9 mouse cellular contexts compared by ENCODE assay signal in genomic region chr12:104952458-104952857, GRCm38 (mm10). TPM values are rescaled to one million over a fixed set of nuclear protein-coding genes. Genes with fewer than 3 reads are reported as not detected.
A peak's percentile ranks its signal among the peaks of the same experiment; 100 is the strongest.
DNase-seq lines count a peak whose midpoint lies in the region; ATAC-seq and TF ChIP-seq lines count a peak whose summit lies in the region.
"Had no signal": no experiment of that assay in that cellular context is flagged by ENCODE, and none has a peak within 500 bp of the region (broad histone marks: within the 10 kb centered on the region; RNA-seq: fewer than 3 reads in every experiment).

No protein-coding gene starts in this region.

- DNase-seq in B cell, adult 2 months = peak; percentile 89
- peak; percentile 89 for DNase-seq in adrenal gland, postnatal 14 days
- DNase-seq in embryonic facial prominence, embryonic 11.5 days (ENCODE audit: low spot score) = peak; percentile 84
- peak; percentile 82 for DNase-seq in kidney, postnatal 0 days (ENCODE audit: low spot score)
- peak; percentile 63 for DNase-seq in liver, embryonic 13.5 days
- peak; percentile 75 for DNase-seq in neural tube, embryonic 11.5 days (ENCODE audit: low spot score)

- TF ChIP-seq CTCF in kidney, postnatal 0 days (IDR thresholded peaks at IDR 0.05; ENCODE audit: low read depth) = peak; percentile 95
- peak; percentile 97 for TF ChIP-seq CTCF in testis, adult 2 months (IDR thresholded peaks at IDR 0.05; ENCODE audit: control insufficient read depth, insufficient read depth, insufficient replicate concordance, low read depth, low read length)

- ATAC-seq in embryonic facial prominence, embryonic 11.5 days (replicated peaks; ENCODE audit: insufficient number of reproducible peaks, low FRiP score, low TSS enrichment, low read depth) = peak; percentile 25; the same call in 1 of the 2 replicates
- 0 out of 2 replicates have a peak, but pooled peaks have one; percentile 43 for ATAC-seq in heart, embryonic 15.5 days (replicated peaks; ENCODE audit: insufficient number of reproducible peaks, insufficient read depth, low FRiP score, low read depth)
- ATAC-seq in kidney, postnatal 0 days (replicated peaks; ENCODE audit: low FRiP score, low read depth) = peak; percentile 65; the same call in 1 of the 2 replicates
- ATAC-seq in liver, embryonic 13.5 days (ENCODE audit: low read depth) = peak; percentile 73
- 0 out of 2 replicates have a peak, but pooled peaks have one; percentile 38 for ATAC-seq in neural tube, embryonic 11.5 days (ENCODE audit: insufficient read depth, low FRiP score, low TSS enrichment)

- no peak for TF ChIP-seq POLR2A in testis, adult 2 months (IDR thresholded peaks at IDR 0.05; ENCODE audit: control insufficient read depth, low read depth, low read length)

- H3K27ac ChIP-seq in embryonic facial prominence, embryonic 11.5 days (replicated peaks; ENCODE audit: low read depth, low read length) = no peak overlapping the region
- H3K27ac ChIP-seq in heart, embryonic 15.5 days = no peak overlapping the region
- no peak overlapping the region for H3K27ac ChIP-seq in kidney, postnatal 0 days
- H3K27ac ChIP-seq in liver, embryonic 13.5 days = no peak overlapping the region
- no peak overlapping the region for H3K27ac ChIP-seq in neural tube, embryonic 11.5 days (ENCODE audit: low read depth, low read length)
- no peak overlapping the region for H3K27ac ChIP-seq in testis, adult 2 months (ENCODE audit: control insufficient read depth, insufficient read depth, low read depth, low read length)
- H3K27ac ChIP-seq: embryonic facial prominence, embryonic 13.5 days had no signal

- H3K4me2 ChIP-seq in embryonic facial prominence, embryonic 11.5 days (ENCODE audit: low read depth, low read length) = no peak overlapping the region
- no peak overlapping the region for H3K4me2 ChIP-seq in heart, embryonic 15.5 days
- H3K4me2 ChIP-seq in kidney, postnatal 0 days (ENCODE audit: low read length) = no peak overlapping the region
- H3K4me2 ChIP-seq in liver, embryonic 13.5 days = no peak overlapping the region
- no peak overlapping the region for H3K4me2 ChIP-seq in neural tube, embryonic 11.5 days (ENCODE audit: low read depth)
- H3K4me2 ChIP-seq: embryonic facial prominence, embryonic 13.5 days had no signal

- WGBS in embryonic facial prominence, embryonic 11.5 days = 19% methylated on average over 5 of the region's 5 CpGs
- WGBS in heart, embryonic 15.5 days = 15% methylated on average over 5 of the region's 5 CpGs
- WGBS in kidney, postnatal 0 days = 25% methylated on average over 5 of the region's 5 CpGs
- WGBS in liver, embryonic 13.5 days (ENCODE audit: insufficient replicate concordance) = 18% methylated on average over 5 of the region's 5 CpGs
- 17% methylated on average over 5 of the region's 5 CpGs for WGBS in neural tube, embryonic 11.5 days

- H3K9ac ChIP-seq in embryonic facial prominence, embryonic 11.5 days (replicated peaks; ENCODE audit: low read length) = no peak overlapping the region
- no peak overlapping the region for H3K9ac ChIP-seq in heart, embryonic 15.5 days
- no peak overlapping the region for H3K9ac ChIP-seq in kidney, postnatal 0 days (ENCODE audit: low read depth, low read length)
- H3K9ac ChIP-seq in liver, embryonic 13.5 days = no peak overlapping the region
- no peak overlapping the region for H3K9ac ChIP-seq in neural tube, embryonic 11.5 days (ENCODE audit: low read length)
- H3K9ac ChIP-seq: embryonic facial prominence, embryonic 13.5 days had no signal

- no peaks in the 10 kb centered on the region for H3K27me3 ChIP-seq in embryonic facial prominence, embryonic 11.5 days (ENCODE audit: control insufficient read depth, insufficient read depth, low read length)
- no peaks in the 10 kb centered on the region for H3K27me3 ChIP-seq in heart, embryonic 15.5 days
- H3K27me3 ChIP-seq in kidney, postnatal 0 days (ENCODE audit: insufficient read depth, low read length) = no peaks in the 10 kb centered on the region
- no peaks in the 10 kb centered on the region for H3K27me3 ChIP-seq in liver, embryonic 13.5 days
- H3K27me3 ChIP-seq in neural tube, embryonic 11.5 days (ENCODE audit: control insufficient read depth, insufficient read depth, low read length) = no peaks in the 10 kb centered on the region
- no peaks in the 10 kb centered on the region for H3K27me3 ChIP-seq in testis, adult 2 months (ENCODE audit: control insufficient read depth, insufficient read depth, low read length)
- H3K27me3 ChIP-seq: embryonic facial prominence, embryonic 13.5 days had no signal

- no peak overlapping the region for H3K4me3 ChIP-seq in embryonic facial prominence, embryonic 11.5 days (ENCODE audit: low read depth, low read length)
- H3K4me3 ChIP-seq in heart, embryonic 15.5 days = no peak overlapping the region
- H3K4me3 ChIP-seq in kidney, postnatal 0 days (replicated peaks; ENCODE audit: low read depth, low read length) = no peak overlapping the region
- H3K4me3 ChIP-seq in liver, embryonic 13.5 days (replicated peaks) = no peak overlapping the region
- H3K4me3 ChIP-seq in neural tube, embryonic 11.5 days (ENCODE audit: low read depth, low read length) = no peak overlapping the region
- H3K4me3 ChIP-seq in testis, adult 2 months (ENCODE audit: control insufficient read depth, low read depth, low read length) = no peak overlapping the region
- H3K4me3 ChIP-seq: embryonic facial prominence, embryonic 13.5 days had no signal

- no peaks in the 10 kb centered on the region for H3K36me3 ChIP-seq in embryonic facial prominence, embryonic 11.5 days (replicated peaks; ENCODE audit: control insufficient read depth, insufficient read depth, low read depth, low read length)
- no peaks in the 10 kb centered on the region for H3K36me3 ChIP-seq in heart, embryonic 15.5 days
- H3K36me3 ChIP-seq in kidney, postnatal 0 days (ENCODE audit: insufficient read depth, low read length) = no peaks in the 10 kb centered on the region
- peaks cover 38% of the 10 kb centered on the region for H3K36me3 ChIP-seq in liver, embryonic 13.5 days
- H3K36me3 ChIP-seq in neural tube, embryonic 11.5 days (ENCODE audit: control insufficient read depth, insufficient read depth, low read length) = no peaks in the 10 kb centered on the region
- H3K36me3 ChIP-seq in testis, adult 2 months (ENCODE audit: control insufficient read depth, insufficient read depth, low read length) = no peaks in the 10 kb centered on the region
- H3K36me3 ChIP-seq: embryonic facial prominence, embryonic 13.5 days had no signal

- H3K9me3 ChIP-seq in embryonic facial prominence, embryonic 11.5 days (replicated peaks; ENCODE audit: control insufficient read depth, low read length) = no peaks in the 10 kb centered on the region
- no peaks in the 10 kb centered on the region for H3K9me3 ChIP-seq in heart, embryonic 15.5 days (replicated peaks)
- no peaks in the 10 kb centered on the region for H3K9me3 ChIP-seq in kidney, postnatal 0 days (replicated peaks; ENCODE audit: low read length)
- H3K9me3 ChIP-seq in liver, embryonic 13.5 days (replicated peaks) = no peaks in the 10 kb centered on the region
- H3K9me3 ChIP-seq in neural tube, embryonic 11.5 days (ENCODE audit: control insufficient read depth, low read length) = no peaks in the 10 kb centered on the region
- H3K9me3 ChIP-seq: embryonic facial prominence, embryonic 13.5 days had no signal

- H3K4me1 ChIP-seq in embryonic facial prominence, embryonic 11.5 days (ENCODE audit: control insufficient read depth, insufficient read depth, low read length) = no peaks in the 10 kb centered on the region
- peaks cover 8% of the 10 kb centered on the region; the same call in 1 of the 2 replicates for H3K4me1 ChIP-seq in heart, embryonic 15.5 days (replicated peaks)
- H3K4me1 ChIP-seq in kidney, postnatal 0 days (replicated peaks; ENCODE audit: insufficient read depth, low read length) = no peaks in the 10 kb centered on the region
- 0 out of 2 replicates have a peak, but pooled peaks cover 3% of the 10 kb centered on the region for H3K4me1 ChIP-seq in liver, embryonic 13.5 days (replicated peaks)
- H3K4me1 ChIP-seq in neural tube, embryonic 11.5 days (ENCODE audit: control insufficient read depth, insufficient read depth, low read length) = no peaks in the 10 kb centered on the region
- no peaks in the 10 kb centered on the region; the same call in 1 of the 2 replicates for H3K4me1 ChIP-seq in testis, adult 2 months (ENCODE audit: control insufficient read depth, insufficient read depth, low read length)

RNA-seq across cellular contexts. Expression of gene Syne3, which starts 57.2 kb away (rescaled TPM):
- total RNA-seq in adrenal gland, postnatal 14 days (2021) = 8.4 and 10.2 TPM in 2 replicates
- polyA plus RNA-seq in embryonic facial prominence, embryonic 11.5 days (2014; fragmentation: Nextera tagmentation; extraction: Ambion mirVana) = 0.08 and 0.39 TPM in 2 replicates
- 1.6 and 2.0 TPM in 2 replicates for polyA plus RNA-seq in heart, embryonic 15.5 days (2015; fragmentation: Nextera tagmentation; extraction: Ambion mirVana)
- 1.0 and 1.3 TPM in 2 replicates for polyA plus RNA-seq in kidney, postnatal 0 days (2015; fragmentation: Nextera tagmentation; extraction: Ambion mirVana)
- polyA plus RNA-seq in liver, embryonic 13.5 days (2015; fragmentation: Nextera tagmentation; extraction: Ambion mirVana) = 2.0 TPM in 2 replicates
- polyA plus RNA-seq in neural tube, embryonic 11.5 days (2014; fragmentation: Nextera tagmentation; extraction: Ambion mirVana) = 0.05 and 0.18 TPM in 2 replicates
- polyA plus RNA-seq in testis, adult 2 months (2012; rRNA removed) = 7.5 and 7.8 TPM in 2 replicates
